Comparison of ENCODE assay signal across 12 mouse cellular contexts in the genomic region with DNA sequence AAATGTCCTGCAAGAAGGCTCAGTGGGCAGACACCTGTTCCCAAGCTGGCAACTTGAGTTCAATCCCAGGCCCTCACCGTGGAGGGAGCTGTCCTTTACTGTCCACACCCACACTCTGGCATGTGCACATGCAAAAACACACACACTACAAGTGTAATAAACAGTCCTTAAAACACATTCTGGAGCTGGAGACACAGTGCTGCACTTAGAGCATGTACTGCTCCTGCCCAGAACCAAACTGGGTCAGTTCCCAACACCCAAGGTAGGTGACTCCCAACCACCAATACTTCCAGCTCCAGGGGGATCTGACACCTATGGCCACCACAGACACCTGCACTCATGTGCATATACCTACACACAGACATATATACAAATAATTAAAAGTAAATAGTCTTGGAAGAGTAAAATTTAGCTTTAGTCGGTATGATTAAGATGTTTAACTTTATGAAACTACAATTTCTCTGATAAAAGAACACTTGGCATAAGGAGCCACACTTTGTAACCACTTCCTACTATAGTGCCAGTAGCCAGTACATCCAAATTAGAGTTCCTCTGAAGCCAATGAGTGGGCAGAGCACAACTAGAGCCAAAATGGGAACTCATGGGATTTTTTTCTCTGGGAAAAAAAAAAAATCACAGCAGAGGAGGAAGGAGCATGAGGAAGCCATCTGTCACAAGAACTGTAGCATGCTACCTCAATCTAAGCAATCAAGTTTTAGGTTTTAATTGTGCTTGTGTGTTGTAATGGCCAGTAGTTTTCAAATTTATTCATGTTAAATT. TPM values are rescaled to one million over a fixed set of nuclear protein-coding genes. Genes with fewer than 3 reads are reported as not detected.
DNase-seq lines count a peak whose midpoint lies in the region.
"Had no signal": no experiment of that assay in that cellular context is flagged by ENCODE, and none has a peak within 500 bp of the region (broad histone marks: within the 10 kb centered on the region; RNA-seq: fewer than 3 reads in every experiment).

No protein-coding gene starts in this region.

- peak; percentile 34 to 69 for DNase-seq in frontal cortex, adult 2 months (ENCODE audit: extremely low spot score in 1 of 2, low spot score in 1 of 2)
- no peak for DNase-seq in frontal cortex, postnatal 10 days (ENCODE audit: low spot score in 2 of 2)
- DNase-seq in lung, postnatal 36 days = peak; percentile 5
- no peak for DNase-seq in lung, postnatal 4 days
- peak; percentile 88 for DNase-seq in cerebellum, adult 9-10 months
- DNase-seq in telencephalon, adult 2 months (ENCODE audit: low read depth, low spot score) = peak; percentile 89
- DNase-seq in natural killer cell, adult 2 months (ENCODE audit: low spot score in 2 of 2) = no peak
- DNase-seq in spleen, postnatal 4 days (ENCODE audit: low spot score in 2 of 2) = no peak
- DNase-seq: adrenal gland, adult 8-10 months; heart, postnatal 10 days; right cerebral cortex, postnatal 14 days; thymus, postnatal 4 days had no signal

RNA-seq across cellular contexts. Expression of a gene that starts 39.1 kb away (rescaled TPM):
- polyA plus RNA-seq in frontal cortex, adult 2 months (2012; rRNA removed) = 18.8 and 24.1 TPM in 2 replicates

Comparison
In these comparisons a context has a peak if more than half of its experiments do, and no peak if none do; other contexts are left out.
1. DNase-seq: peak in frontal cortex, adult 2 months (2 of 2), lung, postnatal 36 days (single experiment), cerebellum, adult 9-10 months (single experiment) and telencephalon, adult 2 months (single experiment); none in frontal cortex, postnatal 10 days (0 of 2), lung, postnatal 4 days (0 of 2), natural killer cell, adult 2 months (0 of 2) and spleen, postnatal 4 days (0 of 2).